Mouse (Mus musculus): ENCODE results near the gene Zfp281. TPM values are rescaled to one million over a fixed set of nuclear protein-coding genes. Genes with fewer than 3 reads are reported as not detected.

The Zfp281 gene
- polyA plus RNA-seq, 1 experiment: 4.0 TPM

GRCm38 (mm10) chr1:136625019-136625895 is 556 bp downstream of the Zfp281 start:
- Histone ChIP-seq H3K4me2 (ENCODE audit: low read depth) (peak overlapping the region; percentile 75), H3K4me3 (peak overlapping the region; percentile 46), H3ac (ENCODE audit: control insufficient read depth, insufficient read length) (peak overlapping the region; percentile 83), H3K36me3 (ENCODE audit: control insufficient read depth, insufficient read depth) (peaks cover 33% of the 10 kb centered on the region), H3K79me2 (ENCODE audit: control insufficient read depth, insufficient read depth) (peaks cover 50% of the 10 kb centered on the region), H3K27me3 (ENCODE audit: control insufficient read depth, insufficient read depth, insufficient read length) (no peaks in the 10 kb centered on the region)
- TF ChIP-seq MAX (IDR thresholded peaks at IDR 0.05; ENCODE audit: low read depth): no peak
- TF ChIP-seq POLR2A (IDR thresholded peaks at IDR 0.05; ENCODE audit: insufficient read length, low read depth): no peak
- TF ChIP-seq REST (IDR thresholded peaks at IDR 0.05; ENCODE audit: insufficient read depth, insufficient read length): no peak
- TF ChIP-seq SRF (IDR thresholded peaks at IDR 0.05; ENCODE audit: control insufficient read depth, insufficient read length, low read depth): no peak
- TF ChIP-seq MYOD1 (IDR thresholded peaks at IDR 0.05; ENCODE audit: control insufficient read depth in 1 of 3, insufficient read length in 2 of 3, low read depth in 2 of 3): no peak
- TF ChIP-seq TCF12 (IDR thresholded peaks at IDR 0.05; ENCODE audit: insufficient read depth, poor library complexity, severe bottlenecking): no peak
- TF ChIP-seq USF1 (IDR thresholded peaks at IDR 0.05; ENCODE audit: low read depth): no peak
- TF ChIP-seq TCF3 (IDR thresholded peaks at IDR 0.05; ENCODE audit: insufficient read length, low read depth): no peak
- no peak for TF ChIP-seq POLR2AphosphoS2 (IDR thresholded peaks at IDR 0.05; ENCODE audit: insufficient read length, low read depth)
- TF ChIP-seq CEBPB (IDR thresholded peaks at IDR 0.05; ENCODE audit: insufficient read depth, poor library complexity, severe bottlenecking): no peak
- TF ChIP-seq MYOG (IDR thresholded peaks at IDR 0.05; ENCODE audit: control insufficient read depth in 1 of 3, insufficient read depth in 1 of 3, insufficient read length in 2 of 3, low read depth in 2 of 3): no peak
- TF ChIP-seq E2F4 (IDR thresholded peaks at IDR 0.05; ENCODE audit: insufficient read depth): no peak

GRCm38 (mm10) chr1:136626141-136626540 is 1.4 kb downstream of the Zfp281 start:
- H3K4me2 ChIP-seq (ENCODE audit: low read depth): peak overlapping the region; percentile 75
- no peak for TF ChIP-seq CEBPB (IDR thresholded peaks at IDR 0.05; ENCODE audit: insufficient read depth, poor library complexity, severe bottlenecking)
- peaks cover 33% of the 10 kb centered on the region for H3K36me3 ChIP-seq (ENCODE audit: control insufficient read depth, insufficient read depth)
- no peaks in the 10 kb centered on the region for H3K27me3 ChIP-seq (ENCODE audit: control insufficient read depth, insufficient read depth, insufficient read length)
- no peak overlapping the region for H3ac ChIP-seq (ENCODE audit: control insufficient read depth, insufficient read length)
- peak overlapping the region; percentile 46 for H3K4me3 ChIP-seq
- H3K79me2 ChIP-seq (ENCODE audit: control insufficient read depth, insufficient read depth): peaks cover 59% of the 10 kb centered on the region

GRCm38 (mm10) chr1:136626756-136627155 is 2.1 kb downstream of the Zfp281 start:
- TF ChIP-seq POLR2AphosphoS2 (IDR thresholded peaks at IDR 0.05; ENCODE audit: insufficient read length, low read depth) (no peak), USF1 (IDR thresholded peaks at IDR 0.05; ENCODE audit: low read depth) (no peak), REST (IDR thresholded peaks at IDR 0.05; ENCODE audit: insufficient read depth, insufficient read length) (no peak), MYOG (IDR thresholded peaks at IDR 0.05; ENCODE audit: control insufficient read depth in 1 of 3, insufficient read depth in 1 of 3, insufficient read length in 2 of 3, low read depth in 2 of 3) (no peak), E2F4 (IDR thresholded peaks at IDR 0.05; ENCODE audit: insufficient read depth) (no peak), SRF (IDR thresholded peaks at IDR 0.05; ENCODE audit: control insufficient read depth, insufficient read length, low read depth) (no peak), TCF3 (IDR thresholded peaks at IDR 0.05; ENCODE audit: insufficient read length, low read depth) (no peak), TCF12 (IDR thresholded peaks at IDR 0.05; ENCODE audit: insufficient read depth, poor library complexity, severe bottlenecking) (no peak), MAX (IDR thresholded peaks at IDR 0.05; ENCODE audit: low read depth) (no peak), MYOD1 (IDR thresholded peaks at IDR 0.05; ENCODE audit: control insufficient read depth in 1 of 3, insufficient read length in 2 of 3, low read depth in 2 of 3) (no peak)
- Histone ChIP-seq H3K4me2 (ENCODE audit: low read depth) (peak overlapping the region; percentile 46), H3K27me3 (ENCODE audit: control insufficient read depth, insufficient read depth, insufficient read length) (no peaks in the 10 kb centered on the region), H3K79me2 (ENCODE audit: control insufficient read depth, insufficient read depth) (peaks cover 64% of the 10 kb centered on the region), H3K36me3 (ENCODE audit: control insufficient read depth, insufficient read depth) (peaks cover 33% of the 10 kb centered on the region), H3ac (ENCODE audit: control insufficient read depth, insufficient read length) (no peak overlapping the region), H3K4me3 (no peak overlapping the region)

- no peaks in the 10 kb centered on the region for H3K27me3 ChIP-seq (ENCODE audit: control insufficient read depth, insufficient read depth, insufficient read length)
- peaks cover 33% of the 10 kb centered on the region for H3K36me3 ChIP-seq (ENCODE audit: control insufficient read depth, insufficient read depth)
- H3ac ChIP-seq (ENCODE audit: control insufficient read depth, insufficient read length): no peak overlapping the region
- no peak for TF ChIP-seq MYOG (IDR thresholded peaks at IDR 0.05; ENCODE audit: control insufficient read depth in 1 of 3, insufficient read depth in 1 of 3, insufficient read length in 2 of 3, low read depth in 2 of 3)
- TF ChIP-seq REST (IDR thresholded peaks at IDR 0.05; ENCODE audit: insufficient read depth, insufficient read length): no peak
- TF ChIP-seq MYOD1 (IDR thresholded peaks at IDR 0.05; ENCODE audit: control insufficient read depth in 1 of 3, insufficient read length in 2 of 3, low read depth in 2 of 3): no peak
- TF ChIP-seq CEBPB (IDR thresholded peaks at IDR 0.05; ENCODE audit: insufficient read depth, poor library complexity, severe bottlenecking): no peak
- TF ChIP-seq POLR2AphosphoS2 (IDR thresholded peaks at IDR 0.05; ENCODE audit: insufficient read length, low read depth): no peak
- no peak for TF ChIP-seq MAX (IDR thresholded peaks at IDR 0.05; ENCODE audit: low read depth)
- no peak for TF ChIP-seq TCF12 (IDR thresholded peaks at IDR 0.05; ENCODE audit: insufficient read depth, poor library complexity, severe bottlenecking)
- TF ChIP-seq E2F4 (IDR thresholded peaks at IDR 0.05; ENCODE audit: insufficient read depth): no peak
- TF ChIP-seq POLR2A (IDR thresholded peaks at IDR 0.05; ENCODE audit: insufficient read length, low read depth): no peak
- peak overlapping the region; percentile 46 for H3K4me2 ChIP-seq (ENCODE audit: low read depth)
- H3K4me3 ChIP-seq: no peak overlapping the region
- H3K79me2 ChIP-seq (ENCODE audit: control insufficient read depth, insufficient read depth): peaks cover 72% of the 10 kb centered on the region
Measured at GRCm38 (mm10) chr1:136627591-136627990, 2.9 kb downstream of the Zfp281 start.

- H3K27me3 ChIP-seq (ENCODE audit: control insufficient read depth, insufficient read depth, insufficient read length): no peaks in the 10 kb centered on the region
- H3K4me3 ChIP-seq: no peak overlapping the region
- TF ChIP-seq MYOG (IDR thresholded peaks at IDR 0.05; ENCODE audit: control insufficient read depth in 1 of 3, insufficient read depth in 1 of 3, insufficient read length in 2 of 3, low read depth in 2 of 3) (no peak), POLR2A (IDR thresholded peaks at IDR 0.05; ENCODE audit: insufficient read length, low read depth) (no peak), MYOD1 (IDR thresholded peaks at IDR 0.05; ENCODE audit: control insufficient read depth in 1 of 3, insufficient read length in 2 of 3, low read depth in 2 of 3) (no peak), POLR2AphosphoS2 (IDR thresholded peaks at IDR 0.05; ENCODE audit: insufficient read length, low read depth) (no peak), SRF (IDR thresholded peaks at IDR 0.05; ENCODE audit: control insufficient read depth, insufficient read length, low read depth) (no peak)
- no peak overlapping the region for H3ac ChIP-seq (ENCODE audit: control insufficient read depth, insufficient read length)
- peaks cover 17% of the 10 kb centered on the region for H3K36me3 ChIP-seq (ENCODE audit: control insufficient read depth, insufficient read depth)
- peaks cover 50% of the 10 kb centered on the region for H3K79me2 ChIP-seq (ENCODE audit: control insufficient read depth, insufficient read depth)
- H3K4me2 ChIP-seq (ENCODE audit: low read depth): no peak overlapping the region
Measured at GRCm38 (mm10) chr1:136632891-136633290, 8.2 kb downstream of the Zfp281 start.

All from myocyte (in vitro differentiated cells).